22 mouse cellular contexts compared by ENCODE assay signal in the genomic region with DNA sequence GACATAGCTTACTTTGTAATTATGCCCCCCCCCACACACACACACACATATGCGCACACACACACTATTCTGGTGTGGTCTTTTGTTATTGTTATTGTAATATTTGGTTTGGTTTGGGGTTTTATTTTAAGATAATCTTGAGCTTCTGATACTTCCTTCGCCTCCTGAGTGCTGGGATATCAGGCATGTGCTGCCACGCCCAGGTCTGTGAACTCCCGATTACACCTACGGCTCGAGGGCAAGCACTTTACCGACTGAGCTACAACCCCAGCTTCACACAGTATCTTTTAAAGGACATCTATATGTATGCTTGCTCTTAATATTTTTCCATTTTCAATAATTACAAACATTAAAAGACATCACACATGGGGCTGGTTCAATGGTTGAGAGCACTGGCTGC. TPM values are rescaled to one million over a fixed set of nuclear protein-coding genes. Genes with fewer than 3 reads are reported as not detected.
DNase-seq lines count a peak whose midpoint lies in the region; ATAC-seq and TF ChIP-seq lines count a peak whose summit lies in the region.
"Had no signal": no experiment of that assay in that cellular context is flagged by ENCODE, and none has a peak within 500 bp of the region (broad histone marks: within the 10 kb centered on the region; RNA-seq: fewer than 3 reads in every experiment).

No protein-coding gene starts in this region.

- H3K27ac ChIP-seq in lung, postnatal 0 days (ENCODE audit: low read length), result peak overlapping the region; percentile 97
- peak overlapping the region; percentile 94 for H3K27ac ChIP-seq in liver, embryonic 16.5 days (ENCODE audit: low read length)
- H3K27ac ChIP-seq in hindbrain, embryonic 14.5 days, result no peak overlapping the region
- H3K27ac ChIP-seq: hindbrain, embryonic 12.5 days; limb, embryonic 12.5 days; midbrain, embryonic 12.5 days had no signal

- no peak for TF ChIP-seq EP300 in lung, postnatal 0 days (IDR thresholded peaks at IDR 0.05)

- no peak overlapping the region for H3K4me3 ChIP-seq in lung, postnatal 0 days (ENCODE audit: low read depth, low read length)
- H3K4me3 ChIP-seq in liver, embryonic 16.5 days (ENCODE audit: low read depth, low read length), result peak overlapping the region; percentile 23; the same call in 1 of the 2 replicates
- no peak overlapping the region for H3K4me3 ChIP-seq in hindbrain, embryonic 14.5 days (replicated peaks; ENCODE audit: low read length)
- H3K4me3 ChIP-seq: hindbrain, embryonic 12.5 days; limb, embryonic 12.5 days; midbrain, embryonic 12.5 days had no signal

- no peak for DNase-seq in lung, postnatal 0 days (ENCODE audit: low spot score)
- no peak for DNase-seq in lung, postnatal 36 days
- no peak for DNase-seq in hindbrain, embryonic 14.5 days (ENCODE audit: low spot score)
- no peak for DNase-seq in thymus, postnatal 14 days
- no peak for DNase-seq in ovary, postnatal 14 days (ENCODE audit: low spot score)
- DNase-seq: cerebellum, adult 8-10 months; embryo, embryonic 11 days; kidney, adult 2 months; kidney, postnatal 36 days; lung, postnatal 10 days; thymus, adult 18-20 months had no signal

- H3K9me3 ChIP-seq in lung, postnatal 0 days (ENCODE audit: low read length), result no peaks in the 10 kb centered on the region
- no peaks in the 10 kb centered on the region for H3K9me3 ChIP-seq in liver, embryonic 16.5 days (replicated peaks; ENCODE audit: control insufficient read depth, low read length)
- H3K9me3 ChIP-seq in hindbrain, embryonic 14.5 days (ENCODE audit: control insufficient read depth, low read length), result no peaks in the 10 kb centered on the region
- H3K9me3 ChIP-seq: hindbrain, embryonic 12.5 days; limb, embryonic 12.5 days; midbrain, embryonic 12.5 days had no signal

- H3K36me3 ChIP-seq in lung, postnatal 0 days (ENCODE audit: insufficient read depth, low read length), result no peaks in the 10 kb centered on the region
- no peaks in the 10 kb centered on the region for H3K36me3 ChIP-seq in liver, embryonic 16.5 days (ENCODE audit: control insufficient read depth, insufficient read depth)
- no peaks in the 10 kb centered on the region for H3K36me3 ChIP-seq in hindbrain, embryonic 14.5 days (replicated peaks; ENCODE audit: control insufficient read depth, insufficient read depth)
- H3K36me3 ChIP-seq: hindbrain, embryonic 12.5 days; limb, embryonic 12.5 days; midbrain, embryonic 12.5 days had no signal

- H3K4me1 ChIP-seq in lung, postnatal 0 days (ENCODE audit: insufficient read depth, low read depth, low read length), result peaks cover 26% of the 10 kb centered on the region
- H3K4me1 ChIP-seq in liver, embryonic 16.5 days (ENCODE audit: control insufficient read depth, low read depth, low read length), result peaks cover 53% of the 10 kb centered on the region
- H3K4me1 ChIP-seq in hindbrain, embryonic 14.5 days (replicated peaks; ENCODE audit: control insufficient read depth, insufficient read depth, low read length), result no peaks in the 10 kb centered on the region
- H3K4me1 ChIP-seq: hindbrain, embryonic 12.5 days; limb, embryonic 12.5 days; midbrain, embryonic 12.5 days had no signal

- no peak for TF ChIP-seq CTCF in lung, postnatal 0 days (IDR thresholded peaks at IDR 0.05)

- no peaks in the 10 kb centered on the region for H3K27me3 ChIP-seq in lung, postnatal 0 days (replicated peaks; ENCODE audit: insufficient read depth, low read length)
- no peaks in the 10 kb centered on the region for H3K27me3 ChIP-seq in liver, embryonic 16.5 days (ENCODE audit: control insufficient read depth, insufficient read depth, low read depth, low read length)
- no peaks in the 10 kb centered on the region for H3K27me3 ChIP-seq in hindbrain, embryonic 14.5 days (ENCODE audit: control insufficient read depth, insufficient read depth, low read length)
- H3K27me3 ChIP-seq: hindbrain, embryonic 12.5 days; limb, embryonic 12.5 days; midbrain, embryonic 12.5 days had no signal

- WGBS in lung, postnatal 0 days, result 58% methylated on average over 7 of the region's 7 CpGs
- 20% methylated on average over 7 of the region's 7 CpGs for WGBS in liver, embryonic 16.5 days (ENCODE audit: insufficient replicate concordance)
- WGBS in hindbrain, embryonic 14.5 days, result 94% methylated on average over 7 of the region's 7 CpGs

- ATAC-seq in lung, postnatal 0 days, result no peak
- peak; percentile 88 for ATAC-seq in erythroblast, adult 5-6 weeks (replicated peaks; ENCODE audit: low FRiP score, poor library complexity, severe bottlenecking)
- peak; percentile 94 for ATAC-seq in liver, embryonic 16.5 days (ENCODE audit: low read depth)
- ATAC-seq in hindbrain, embryonic 14.5 days (ENCODE audit: low FRiP score), result no peak
- ATAC-seq: CD4-positive, CD25-positive, alpha-beta regulatory T cell, adult 4 months had no signal

- no peak overlapping the region for H3K9ac ChIP-seq in lung, postnatal 0 days (replicated peaks; ENCODE audit: low read depth)
- peak overlapping the region; percentile 59 for H3K9ac ChIP-seq in liver, embryonic 16.5 days (ENCODE audit: low read depth, low read length)
- no peak overlapping the region for H3K9ac ChIP-seq in hindbrain, embryonic 14.5 days
- H3K9ac ChIP-seq: hindbrain, embryonic 12.5 days; limb, embryonic 12.5 days; midbrain, embryonic 12.5 days had no signal

- no peak overlapping the region for H3K4me2 ChIP-seq in lung, postnatal 0 days (replicated peaks; ENCODE audit: low read depth, low read length)
- H3K4me2 ChIP-seq in liver, embryonic 16.5 days (ENCODE audit: low read depth, low read length), result peak overlapping the region; percentile 61
- no peak overlapping the region for H3K4me2 ChIP-seq in hindbrain, embryonic 14.5 days (replicated peaks)
- H3K4me2 ChIP-seq: hindbrain, embryonic 12.5 days; limb, embryonic 12.5 days; midbrain, embryonic 12.5 days had no signal

RNA-seq across cellular contexts. Expression of gene Sftpb, which starts 24.9 kb away (rescaled TPM):
- 1,292 and 1,589 TPM in 2 replicates for polyA plus RNA-seq in lung, postnatal 0 days (2015; fragmentation: Nextera tagmentation; extraction: Ambion mirVana)
- not detected in 2 replicates for total RNA-seq in erythroblast, adult 5-6 weeks (2015; ENCODE audit: low replicate concordance)
- 1.6 TPM in 1 of 2 replicates, not detected in the other for total RNA-seq in erythroblast, adult 5-6 weeks (2017; ENCODE audit: low replicate concordance)
- not detected in 2 replicates for polyA plus RNA-seq in liver, embryonic 16.5 days (2015; fragmentation: Nextera tagmentation; extraction: Ambion mirVana)
- 0.37 and 0.55 TPM in 2 replicates for polyA plus RNA-seq in hindbrain, embryonic 14.5 days (2014; fragmentation: Nextera tagmentation; extraction: Ambion mirVana)
- total RNA-seq: adrenal gland, postnatal 4 days; granulocyte monocyte progenitor cell, adult 5-6 weeks; layer of hippocampus, postnatal 25 days had no signal
- polyA plus RNA-seq: CD4-positive, CD25-positive, alpha-beta regulatory T cell, adult 4 months; frontal cortex, adult 2 months; hindbrain, embryonic 12.5 days; kidney, adult 2 months; limb, embryonic 12.5 days; midbrain, embryonic 12.5 days; neural tube, embryonic 11.5 days had no signal

RNA-seq across cellular contexts. Expression of gene Atoh8, which starts 44.1 kb away (rescaled TPM):
- 17.3 and 20.6 TPM in 2 replicates for polyA plus RNA-seq in lung, postnatal 0 days (2015; fragmentation: Nextera tagmentation; extraction: Ambion mirVana)
- total RNA-seq in erythroblast, adult 5-6 weeks (2015; ENCODE audit: low replicate concordance), result not detected in 2 replicates
- total RNA-seq in erythroblast, adult 5-6 weeks (2017; ENCODE audit: low replicate concordance), result not detected in 2 replicates
- 0.90 and 0.92 TPM in 2 replicates for polyA plus RNA-seq in liver, embryonic 16.5 days (2015; fragmentation: Nextera tagmentation; extraction: Ambion mirVana)
- polyA plus RNA-seq in hindbrain, embryonic 14.5 days (2014; fragmentation: Nextera tagmentation; extraction: Ambion mirVana), result 3.0 and 3.3 TPM in 2 replicates
- total RNA-seq: granulocyte monocyte progenitor cell, adult 5-6 weeks had no signal
- polyA plus RNA-seq: CD4-positive, CD25-positive, alpha-beta regulatory T cell, adult 4 months had no signal

Comparison
In these comparisons a context has a peak if more than half of its experiments do, and no peak if none do; other contexts are left out.
1. ATAC-seq: peak in erythroblast, adult 5-6 weeks (single experiment) and liver, embryonic 16.5 days (single experiment); none in lung, postnatal 0 days (single experiment) and hindbrain, embryonic 14.5 days (single experiment).
2. RNA of gene Sftpb, which starts 24.9 kb away (polyA plus RNA-seq): 1,292 to 1,589 TPM in lung, postnatal 0 days; 0.37 to 0.55 TPM in hindbrain, embryonic 14.5 days and not detected in liver, embryonic 16.5 days; every median in the first group is over 100 times any median in the second.